Mouse (Mus musculus) lung, postnatal 0 days (tissue): ENCODE results near the gene Uhmk1. TPM values are rescaled to one million over a fixed set of nuclear protein-coding genes. Genes with fewer than 3 reads are reported as not detected.

Experiments
- ATAC-seq: fragments of 200-750 bp; cut with Nextera tagmentation; 2 replicates; pipeline ENCODE4 v1.8.0; 2017; ENCODE audit warnings: moderate library complexity
- DNase-seq: peaks from one replicate; pipeline ENCODE4 v3.0.0-alpha.2; 2016; ENCODE audit warnings: low spot score
- H3K27ac ChIP-seq: fragments of 300-500 bp; sonication (generic); 2 replicates; pipeline ENCODE4 v1.5.1; 2014; ENCODE audit warnings: antibody characterized with exemption, mild to moderate bottlenecking, low read length, mixed read lengths
- H3K27me3 ChIP-seq: fragments of 300-500 bp; sonication (generic); replicated peaks from 2 replicates; pipeline ENCODE4 v1.6.1; 2014; ENCODE audit warnings: low read length, mixed read lengths; ENCODE audit not compliant: insufficient read depth
- H3K36me3 ChIP-seq: fragments of 300-500 bp; sonication (generic); 2 replicates; pipeline ENCODE4 v1.6.1; 2014; ENCODE audit warnings: low read length, mixed read lengths; ENCODE audit not compliant: insufficient read depth
- H3K4me1 ChIP-seq: fragments of 300-500 bp; sonication (generic); 2 replicates; pipeline ENCODE4 v1.6.1; 2014; ENCODE audit warnings: antibody characterized with exemption, low read depth, low read length, mixed read lengths; ENCODE audit not compliant: insufficient read depth
- H3K4me2 ChIP-seq: fragments of 300-500 bp; sonication (generic); replicated peaks from 2 replicates; pipeline ENCODE4 v1.6.1; 2014; ENCODE audit warnings: low read depth, mild to moderate bottlenecking, low read length, moderate library complexity, mixed read lengths
- H3K4me3 ChIP-seq: fragments of 300-500 bp; sonication (generic); 2 replicates; pipeline ENCODE4 v1.5.1; 2014; ENCODE audit warnings: low read depth, low read length
- H3K9ac ChIP-seq: fragments of 300-500 bp; sonication (generic); replicated peaks from 2 replicates; pipeline ENCODE4 v1.6.1; 2014; ENCODE audit warnings: low read depth, mild to moderate bottlenecking
- H3K9me3 ChIP-seq: fragments of 300-500 bp; sonication (generic); 2 replicates; pipeline ENCODE4 v1.6.1; 2016; ENCODE audit warnings: low read length, mixed read lengths
- CTCF ChIP-seq: IDR thresholded peaks from 2 replicates; pipeline ENCODE4 v1.5.1; 2016; ENCODE audit warnings: antibody characterized with exemption, mild to moderate bottlenecking
- EP300 ChIP-seq: IDR thresholded peaks from 2 replicates; pipeline ENCODE4 v1.6.1; 2016; ENCODE audit warnings: antibody characterized with exemption, mild to moderate bottlenecking, control low read depth
- WGBS: fragments of 180-500 bp; shearing (Covaris S2); extraction: QIAGEN DNeasy Blood & Tissue Kit; methylation state at CpG from one replicate; pipeline ENCODE4 v1.1.7; 2014; 5-methylcytosine and 5-hydroxymethylcytosine counted together
- polyA plus RNA-seq: library from polyadenylated mRNA; unstranded; fragments of >200 nt; fragmentation: Nextera tagmentation; extraction: Ambion mirVana; gene quantifications from 2 replicates; pipeline ENCODE4 v1.2.1, GENCODE M21; 2015

Uhmk1 gene
- polyA plus RNA-seq, 1 experiment from 2014 or later: 4.8 TPM

- H3K9me3 ChIP-seq: no peaks in the 10 kb centered on the region
- H3K9ac ChIP-seq: no peak overlapping the region
- 70% methylated on average over 9 of the region's 9 CpGs for WGBS
- H3K4me1 ChIP-seq: no peaks in the 10 kb centered on the region
- H3K4me3 ChIP-seq: no peak overlapping the region
- H3K36me3 ChIP-seq: no peaks in the 10 kb centered on the region; the same call in 1 of the 2 replicates
- H3K27ac ChIP-seq: no peak overlapping the region
- TF ChIP-seq EP300 (no peak), CTCF (no peak)
- ATAC-seq: 0 out of 2 replicates have a peak, but pooled peaks have one; percentile 19
- no peak for DNase-seq
- no peaks in the 10 kb centered on the region for H3K27me3 ChIP-seq
- H3K4me2 ChIP-seq: no peak overlapping the region
Observed at GRCm38 (mm10) chr1:170147651-170148448, 67.3 kb downstream of the Uhmk1 start.

DNA sequence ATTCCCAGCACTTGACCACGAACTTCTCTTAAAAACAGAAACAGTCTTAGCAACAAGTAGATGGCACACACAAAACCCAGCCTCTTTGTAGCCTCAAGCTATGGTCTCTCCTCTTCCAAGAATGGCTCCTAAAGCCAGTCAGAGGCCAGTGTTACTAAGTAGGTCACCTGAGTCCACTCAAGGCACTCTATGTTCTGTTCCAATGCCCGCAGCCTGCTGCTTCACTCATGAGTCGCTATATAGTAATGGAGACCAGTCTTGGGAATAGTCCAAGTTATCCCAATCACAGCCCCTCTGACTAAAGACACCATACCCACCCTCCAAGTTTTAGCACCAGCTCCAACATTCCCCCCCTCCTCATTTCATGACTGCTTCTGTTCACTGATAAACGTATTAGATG lies 69.6 kb downstream of the Uhmk1 start:
- Histone ChIP-seq H3K27ac (no peak overlapping the region), H3K4me2 (no peak overlapping the region), H3K27me3 (no peaks in the 10 kb centered on the region), H3K9ac (no peak overlapping the region), H3K4me1 (no peaks in the 10 kb centered on the region), H3K4me3 (no peak overlapping the region), H3K36me3 (peaks cover 6% of the 10 kb centered on the region; the same call in 1 of the 2 replicates), H3K9me3 (no peaks in the 10 kb centered on the region)
- 83% methylated on average over 4 of the region's 4 CpGs for WGBS
- TF ChIP-seq EP300 (no peak), CTCF (no peak)
- DNase-seq: no peak
- ATAC-seq: no peak

Other genes starting within 250 kb of the Uhmk1 start
- gene Hsd17b7, start 246.2 kb downstream of the Uhmk1 start, polyA plus RNA-seq: 11.8 and 14.5 TPM in 2 replicates
- 20.6 and 23.7 TPM in 2 replicates for gene Ddr2, start 104.6 kb downstream of the Uhmk1 start, polyA plus RNA-seq
- 50.6 and 53.2 TPM in 2 replicates for gene Uap1, start 40.4 kb downstream of the Uhmk1 start, polyA plus RNA-seq
- gene Sh2d1b2, start 17.4 kb upstream of the Uhmk1 start, polyA plus RNA-seq: 0.58 and 0.64 TPM in 2 replicates
- gene Sh2d1b1, start 61.9 kb upstream of the Uhmk1 start, polyA plus RNA-seq: 3.9 and 5.3 TPM in 2 replicates
- 2.6 and 2.9 TPM in 2 replicates for gene Gm7694, start 90.9 kb upstream of the Uhmk1 start, polyA plus RNA-seq
- gene Spata46, start 93.4 kb upstream of the Uhmk1 start, polyA plus RNA-seq: 0.53 and 0.68 TPM in 2 replicates